Mouse (Mus musculus): Measurements from ENCODE around the gene Mtmr12. TPM values are rescaled to one million over a fixed set of nuclear protein-coding genes. Genes with fewer than 3 reads are reported as not detected.
"Not testable (repeated sequence)": the region's sequence is repeated elsewhere in the genome, so short reads cannot be mapped to it uniquely, and the experiment has no call there.

Mtmr12 gene
- polyA plus RNA-seq, 1 experiment from 2014 or later = 15.2 TPM

DNA sequence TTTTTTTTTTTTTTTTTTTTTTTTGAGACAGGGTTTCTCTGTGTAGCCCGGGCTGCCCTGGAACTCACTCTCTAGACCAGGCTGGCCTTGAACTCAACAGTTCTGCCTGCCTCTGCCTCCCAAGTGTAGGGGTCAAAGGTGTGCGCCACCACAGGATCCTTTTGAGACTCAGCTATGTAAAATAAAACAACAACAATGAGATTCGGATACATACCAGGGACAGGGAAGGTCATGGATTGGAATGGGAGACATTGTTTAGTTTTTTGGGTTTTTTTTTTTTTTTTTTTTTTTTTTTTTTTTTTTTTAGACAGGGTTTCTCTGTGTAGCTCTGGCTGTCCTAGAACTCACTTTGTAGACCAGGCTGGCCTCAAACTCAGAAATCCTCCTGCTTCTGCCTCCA lies 12.5 kb downstream of the Mtmr12 start:
- not testable (repeated sequence) for ATAC-seq (ENCODE audit: low FRiP score); DNase-seq (ENCODE audit: low spot score); H3K4me1 ChIP-seq (replicated peaks; ENCODE audit: control insufficient read depth, insufficient read depth, low read length)

DNA sequence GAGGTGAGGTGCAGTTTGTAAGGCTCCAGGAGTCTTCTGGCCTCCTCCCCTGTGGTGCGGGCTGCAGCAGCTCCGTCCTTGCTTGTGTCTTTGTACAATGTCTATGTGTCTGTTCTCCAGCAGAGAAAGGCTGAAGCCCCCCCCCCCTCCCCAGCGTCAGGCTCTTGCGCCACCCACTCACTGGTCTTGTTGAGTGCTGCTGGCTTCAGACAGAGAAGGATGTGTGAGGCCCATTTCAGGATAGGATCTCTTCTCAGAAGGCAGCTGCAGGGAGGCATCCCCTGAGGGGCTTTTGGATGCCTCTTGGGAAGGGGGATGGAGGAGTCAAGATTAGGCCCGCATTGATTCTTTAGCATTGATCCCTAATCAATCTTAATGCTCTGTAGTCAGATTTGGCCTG lies 13.0 kb downstream of the Mtmr12 start:
- H3K36me3 ChIP-seq (ENCODE audit: control insufficient read depth, insufficient read depth, low read length) = no peaks in the 10 kb centered on the region
- no peak overlapping the region for H3K27ac ChIP-seq (ENCODE audit: low read depth, low read length)
- peak; percentile 64 for ATAC-seq (ENCODE audit: low FRiP score)
- no peaks in the 10 kb centered on the region for H3K27me3 ChIP-seq (ENCODE audit: control insufficient read depth, insufficient read depth, low read length)
- H3K4me1 ChIP-seq (replicated peaks; ENCODE audit: control insufficient read depth, insufficient read depth, low read length) = peaks cover 2% of the 10 kb centered on the region; the same call in 1 of the 2 replicates
- 31% methylated on average over 5 of the region's 5 CpGs for WGBS
- H3K9me3 ChIP-seq (ENCODE audit: control insufficient read depth, low read length) = no peaks in the 10 kb centered on the region
- H3K9ac ChIP-seq (ENCODE audit: low read depth, low read length) = no peak overlapping the region
- DNase-seq (ENCODE audit: low spot score) = peak; percentile 47
- H3K4me3 ChIP-seq (ENCODE audit: low read depth, low read length) = no peak overlapping the region
- no peak overlapping the region for H3K4me2 ChIP-seq (replicated peaks; ENCODE audit: low read depth, low read length)

More for the DNA sequence above, 12.5 kb downstream of the Mtmr12 start:
- H3K4me2 ChIP-seq (replicated peaks; ENCODE audit: low read depth, low read length); H3K27me3 ChIP-seq (ENCODE audit: control insufficient read depth, insufficient read depth, low read length); H3K4me3 ChIP-seq (ENCODE audit: low read depth, low read length); H3K9ac ChIP-seq (ENCODE audit: low read depth, low read length); H3K36me3 ChIP-seq (ENCODE audit: control insufficient read depth, insufficient read depth, low read length); H3K27ac ChIP-seq (ENCODE audit: low read depth, low read length); H3K9me3 ChIP-seq (ENCODE audit: control insufficient read depth, low read length): not testable (repeated sequence)
- WGBS = 88% methylated on average over 3 of the region's 3 CpGs

DNA sequence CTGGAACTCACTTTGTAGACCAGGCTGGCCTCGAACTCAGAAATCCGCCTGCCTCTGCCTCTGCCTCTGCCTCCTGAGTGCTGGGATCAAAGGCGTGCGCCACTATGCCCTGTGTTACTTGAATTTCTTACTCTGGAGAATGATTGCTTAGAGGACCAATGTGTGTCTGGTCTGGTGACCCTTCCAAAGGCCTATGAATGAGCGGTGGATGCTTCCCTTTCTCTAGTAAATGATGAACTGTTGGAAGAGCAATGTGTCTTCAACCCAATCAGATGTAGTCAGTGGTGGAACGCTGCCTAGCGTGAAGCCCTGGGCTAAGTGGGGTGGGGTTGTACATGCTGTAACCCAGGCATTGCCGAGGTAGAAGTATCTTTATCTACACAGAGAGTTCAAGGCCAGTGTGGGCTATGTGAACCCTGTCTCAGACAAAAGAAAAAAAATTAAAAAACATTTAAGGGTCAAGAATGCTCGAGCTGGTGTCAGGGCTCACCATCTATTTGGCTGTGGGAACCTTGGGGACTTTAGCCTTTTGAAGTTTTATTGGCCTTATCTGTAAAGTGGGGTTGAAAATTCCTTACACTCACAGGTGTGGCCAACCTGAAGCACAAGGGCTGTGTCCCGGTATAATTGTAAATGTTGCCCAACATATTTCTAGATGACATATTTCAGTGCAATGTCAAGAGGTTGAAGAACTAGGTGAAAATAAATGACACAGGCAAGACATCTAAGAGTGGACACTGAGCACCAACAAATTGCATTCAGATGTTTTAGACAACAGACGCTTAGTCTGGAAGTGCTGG lies 14.0 kb downstream of the Mtmr12 start:
- H3K4me1 ChIP-seq (replicated peaks; ENCODE audit: control insufficient read depth, insufficient read depth, low read length) = peaks cover 2% of the 10 kb centered on the region; the same call in 1 of the 2 replicates
- no peaks in the 10 kb centered on the region for H3K36me3 ChIP-seq (ENCODE audit: control insufficient read depth, insufficient read depth, low read length)
- no peaks in the 10 kb centered on the region for H3K27me3 ChIP-seq (ENCODE audit: control insufficient read depth, insufficient read depth, low read length)
- no peak overlapping the region for H3K9ac ChIP-seq (ENCODE audit: low read depth, low read length)
- WGBS = 91% methylated on average over 11 of the region's 11 CpGs
- no peak overlapping the region for H3K27ac ChIP-seq (ENCODE audit: low read depth, low read length)
- no peak overlapping the region for H3K4me2 ChIP-seq (replicated peaks; ENCODE audit: low read depth, low read length)
- ATAC-seq (ENCODE audit: low FRiP score) (no peak), DNase-seq (ENCODE audit: low spot score) (no peak)
- no peak overlapping the region for H3K4me3 ChIP-seq (ENCODE audit: low read depth, low read length)
- no peaks in the 10 kb centered on the region for H3K9me3 ChIP-seq (ENCODE audit: control insufficient read depth, low read length)

DNA sequence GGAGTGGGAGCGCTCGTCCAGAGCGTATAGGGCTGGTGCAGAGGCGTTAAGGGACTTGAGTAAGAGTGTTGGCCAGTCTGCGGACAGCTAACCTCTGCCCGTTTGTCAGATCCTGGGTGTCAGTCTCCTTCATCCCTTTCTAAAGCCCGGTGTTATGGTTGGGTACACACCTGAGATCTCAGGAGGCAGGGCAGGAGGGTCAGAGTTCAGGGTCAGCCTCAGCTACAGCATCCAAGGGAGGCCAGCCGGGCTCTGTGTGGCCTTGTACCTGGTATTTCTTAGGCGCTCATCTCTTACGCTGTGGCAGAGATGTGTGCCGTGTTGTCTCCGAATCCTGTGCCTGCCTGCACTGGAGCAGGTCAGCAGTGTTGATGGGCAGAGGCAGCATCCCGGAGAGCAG lies 16.3 kb downstream of the Mtmr12 start:
- peaks cover 2% of the 10 kb centered on the region; the same call in 1 of the 2 replicates for H3K4me1 ChIP-seq (replicated peaks; ENCODE audit: control insufficient read depth, insufficient read depth, low read length)
- WGBS = 84% methylated on average over 13 of the region's 13 CpGs
- no peak for DNase-seq (ENCODE audit: low spot score)
- H3K4me2 ChIP-seq (replicated peaks; ENCODE audit: low read depth, low read length) = no peak overlapping the region
- H3K9ac ChIP-seq (ENCODE audit: low read depth, low read length) = no peak overlapping the region
- no peak overlapping the region for H3K27ac ChIP-seq (ENCODE audit: low read depth, low read length)
- no peaks in the 10 kb centered on the region for H3K9me3 ChIP-seq (ENCODE audit: control insufficient read depth, low read length)
- H3K4me3 ChIP-seq (ENCODE audit: low read depth, low read length) = no peak overlapping the region
- no peak for ATAC-seq (ENCODE audit: low FRiP score)
- no peaks in the 10 kb centered on the region for H3K36me3 ChIP-seq (ENCODE audit: control insufficient read depth, insufficient read depth, low read length)
- no peaks in the 10 kb centered on the region for H3K27me3 ChIP-seq (ENCODE audit: control insufficient read depth, insufficient read depth, low read length)

DNA sequence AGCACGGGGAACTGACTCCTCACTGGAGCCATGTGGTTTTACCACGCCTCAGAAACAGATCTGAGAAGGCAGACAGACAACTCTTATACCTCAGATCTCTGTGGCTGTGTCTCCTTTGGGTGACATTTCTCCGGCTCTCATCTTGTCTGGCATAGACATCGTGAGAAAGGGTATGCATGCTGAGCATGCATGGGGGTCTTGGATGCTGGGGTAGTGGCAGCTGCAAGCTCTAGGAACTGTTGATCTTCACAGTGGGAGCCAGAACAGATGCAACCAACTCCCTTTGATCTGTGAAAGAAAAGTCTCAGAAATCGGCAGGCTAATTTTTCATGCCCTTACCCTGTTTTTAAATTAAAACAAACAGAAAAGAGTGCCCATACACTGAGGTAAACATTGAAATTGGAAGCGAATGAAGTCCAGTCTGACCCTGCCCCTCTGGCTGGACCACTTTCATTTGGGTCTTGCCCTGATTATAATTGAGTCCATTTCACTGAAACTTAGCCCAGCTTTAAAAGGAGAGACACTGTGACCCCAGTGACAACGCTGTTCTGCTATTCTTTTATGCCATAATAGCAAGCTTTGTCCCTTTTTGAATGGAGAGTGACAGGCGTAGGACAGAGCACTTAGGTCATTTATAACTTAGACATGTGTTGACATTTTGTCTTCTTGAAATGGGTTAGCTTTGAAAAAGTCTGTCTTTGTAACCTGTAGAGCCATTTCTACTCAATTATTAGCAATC lies 17.9 kb downstream of the Mtmr12 start:
- H3K36me3 ChIP-seq (ENCODE audit: control insufficient read depth, insufficient read depth, low read length) = no peaks in the 10 kb centered on the region
- H3K9me3 ChIP-seq (ENCODE audit: control insufficient read depth, low read length) = no peaks in the 10 kb centered on the region
- no peaks in the 10 kb centered on the region for H3K27me3 ChIP-seq (ENCODE audit: control insufficient read depth, insufficient read depth, low read length)
- no peak overlapping the region for H3K4me2 ChIP-seq (replicated peaks; ENCODE audit: low read depth, low read length)
- DNase-seq (ENCODE audit: low spot score) (no peak), ATAC-seq (ENCODE audit: low FRiP score) (peak; percentile 58)
- H3K27ac ChIP-seq (ENCODE audit: low read depth, low read length) = peak overlapping the region; percentile 33; the same call in 1 of the 2 replicates
- WGBS = 11% methylated on average over 8 of the region's 8 CpGs
- no peak overlapping the region for H3K4me3 ChIP-seq (ENCODE audit: low read depth, low read length)
- peaks cover 2% of the 10 kb centered on the region; the same call in 1 of the 2 replicates for H3K4me1 ChIP-seq (replicated peaks; ENCODE audit: control insufficient read depth, insufficient read depth, low read length)
- no peak overlapping the region for H3K9ac ChIP-seq (ENCODE audit: low read depth, low read length)

DNA sequence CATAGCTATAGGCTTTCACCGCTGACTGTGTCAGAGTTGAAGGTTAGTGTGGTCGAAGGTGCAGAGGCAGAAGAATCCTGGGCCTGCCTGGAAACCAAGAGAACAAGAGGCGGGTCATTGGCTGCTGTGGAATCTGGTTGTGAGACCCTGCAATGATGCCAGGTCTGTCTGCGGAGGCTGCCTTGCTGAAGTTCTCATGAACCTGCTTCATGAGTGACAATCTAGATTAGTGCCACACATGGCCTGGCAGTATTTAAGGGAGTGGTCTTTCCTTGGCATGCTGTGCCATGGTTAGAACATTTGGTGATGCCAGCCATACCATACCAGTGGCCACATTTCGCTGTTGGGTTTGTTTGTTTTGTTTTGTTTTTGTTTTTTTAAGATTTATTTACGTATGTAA lies 18.6 kb downstream of the Mtmr12 start:
- DNase-seq (ENCODE audit: low spot score) = no peak
- H3K27ac ChIP-seq (ENCODE audit: low read depth, low read length) = 0 out of 2 replicates have a peak overlapping the region, but pooled peaks have one; percentile 17

DNA sequence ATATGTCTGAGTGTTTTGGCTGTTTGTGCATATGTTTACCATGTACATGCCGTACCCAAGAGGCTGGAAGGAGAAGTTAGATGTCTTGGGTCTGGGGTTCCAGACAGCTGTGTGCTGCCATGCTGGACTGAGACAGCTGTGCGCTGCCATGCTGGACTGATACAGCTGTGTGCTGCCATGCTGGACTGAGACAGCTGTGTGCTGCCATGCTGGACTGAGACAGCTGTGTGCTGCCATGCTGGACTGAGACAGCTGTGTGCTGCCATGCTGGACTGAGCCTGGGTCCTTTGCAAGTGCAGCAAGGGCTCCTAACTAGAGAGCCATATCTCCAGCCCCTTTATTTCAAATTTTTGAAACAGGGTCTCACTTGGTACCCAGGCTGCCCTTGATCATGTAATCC lies 19.4 kb downstream of the Mtmr12 start:
- no peak overlapping the region for H3K9ac ChIP-seq (ENCODE audit: low read depth, low read length)
- no peaks in the 10 kb centered on the region for H3K36me3 ChIP-seq (ENCODE audit: control insufficient read depth, insufficient read depth, low read length)
- ATAC-seq (ENCODE audit: low FRiP score) (no peak), DNase-seq (ENCODE audit: low spot score) (no peak)
- peaks cover 2% of the 10 kb centered on the region; the same call in 1 of the 2 replicates for H3K4me1 ChIP-seq (replicated peaks; ENCODE audit: control insufficient read depth, insufficient read depth, low read length)
- no peaks in the 10 kb centered on the region for H3K27me3 ChIP-seq (ENCODE audit: control insufficient read depth, insufficient read depth, low read length)
- H3K27ac ChIP-seq (ENCODE audit: low read depth, low read length) = no peak overlapping the region
- no peak overlapping the region for H3K4me3 ChIP-seq (ENCODE audit: low read depth, low read length)
- H3K9me3 ChIP-seq (ENCODE audit: control insufficient read depth, low read length) = no peaks in the 10 kb centered on the region
- WGBS = 98% methylated on average over 2 of the region's 2 CpGs
- no peak overlapping the region for H3K4me2 ChIP-seq (replicated peaks; ENCODE audit: low read depth, low read length)

More for the DNA sequence above, 18.6 kb downstream of the Mtmr12 start:
- Histone ChIP-seq H3K27me3 (ENCODE audit: control insufficient read depth, insufficient read depth, low read length) (no peaks in the 10 kb centered on the region), H3K9ac (ENCODE audit: low read depth, low read length) (no peak overlapping the region), H3K4me3 (ENCODE audit: low read depth, low read length) (no peak overlapping the region), H3K9me3 (ENCODE audit: control insufficient read depth, low read length) (no peaks in the 10 kb centered on the region), H3K36me3 (ENCODE audit: control insufficient read depth, insufficient read depth, low read length) (no peaks in the 10 kb centered on the region), H3K4me1 (replicated peaks; ENCODE audit: control insufficient read depth, insufficient read depth, low read length) (peaks cover 2% of the 10 kb centered on the region; the same call in 1 of the 2 replicates), H3K4me2 (replicated peaks; ENCODE audit: low read depth, low read length) (no peak overlapping the region)
- no peak for ATAC-seq (ENCODE audit: low FRiP score)
- 47% methylated on average over 6 of the region's 6 CpGs for WGBS

DNA sequence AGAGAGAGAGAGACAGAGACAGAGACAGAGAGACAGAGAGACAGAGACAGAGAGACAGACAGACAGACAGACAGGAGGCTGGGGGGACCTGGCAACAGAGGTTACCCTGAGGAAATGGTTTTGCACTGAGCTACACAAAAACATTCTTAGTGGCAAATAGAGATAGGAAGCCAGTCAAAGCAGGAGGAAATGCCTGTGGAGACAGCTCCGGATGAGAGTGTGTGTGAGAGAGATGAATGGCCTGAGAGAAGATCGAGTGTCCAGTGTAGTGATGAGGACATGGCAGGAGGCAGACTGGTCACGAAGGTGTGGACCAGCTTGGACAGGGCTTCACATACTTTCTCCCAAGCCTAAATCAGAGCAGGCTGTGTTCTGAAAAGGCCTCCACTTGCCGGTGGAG lies 20.2 kb downstream of the Mtmr12 start:
- Histone ChIP-seq H3K27ac (ENCODE audit: low read depth, low read length) (no peak overlapping the region), H3K36me3 (ENCODE audit: control insufficient read depth, insufficient read depth, low read length) (no peaks in the 10 kb centered on the region), H3K9ac (ENCODE audit: low read depth, low read length) (no peak overlapping the region), H3K9me3 (ENCODE audit: control insufficient read depth, low read length) (no peaks in the 10 kb centered on the region), H3K27me3 (ENCODE audit: control insufficient read depth, insufficient read depth, low read length) (no peaks in the 10 kb centered on the region), H3K4me2 (replicated peaks; ENCODE audit: low read depth, low read length) (no peak overlapping the region), H3K4me1 (replicated peaks; ENCODE audit: control insufficient read depth, insufficient read depth, low read length) (peaks cover 2% of the 10 kb centered on the region; the same call in 1 of the 2 replicates), H3K4me3 (ENCODE audit: low read depth, low read length) (no peak overlapping the region)
- 70% methylated on average over 4 of the region's 4 CpGs for WGBS
- DNase-seq (ENCODE audit: low spot score) (no peak), ATAC-seq (ENCODE audit: low FRiP score) (no peak)

Data from hindbrain, embryonic 11.5 days (tissue).